Mouse (Mus musculus) kidney, postnatal 0 days (tissue): ENCODE data around the gene Mrpl37. TPM values are rescaled to one million over a fixed set of nuclear protein-coding genes. Genes with fewer than 3 reads are reported as not detected.

ENCODE experiments used
- ATAC-seq: fragments of 200-750 bp; cut with Nextera tagmentation; replicated peaks from 2 replicates; pipeline ENCODE4 v1.8.0; 2017; ENCODE audit warnings: low read depth, moderate number of reproducible peaks, moderate TSS enrichment, moderate library complexity; ENCODE audit not compliant: low FRiP score
- DNase-seq: peaks from one replicate; pipeline ENCODE4 v3.0.0-alpha.2; 2016; ENCODE audit warnings: low spot score
- H3K27ac ChIP-seq: fragments of 300-500 bp; sonication (generic); 2 replicates; pipeline ENCODE4 v1.5.1; 2014; ENCODE audit warnings: mild to moderate bottlenecking
- H3K27me3 ChIP-seq: fragments of 300-500 bp; sonication (generic); 2 replicates; pipeline ENCODE4 v1.6.1; 2014; ENCODE audit warnings: low read length, mixed read lengths; ENCODE audit not compliant: insufficient read depth
- H3K36me3 ChIP-seq: fragments of 300-500 bp; sonication (generic); 2 replicates; pipeline ENCODE4 v1.6.1; 2014; ENCODE audit warnings: low read length, mixed read lengths; ENCODE audit not compliant: insufficient read depth
- H3K4me1 ChIP-seq: fragments of 300-500 bp; sonication (generic); replicated peaks from 2 replicates; pipeline ENCODE4 v1.6.1; 2014; ENCODE audit warnings: antibody characterized with exemption, low read length, mixed read lengths; ENCODE audit not compliant: insufficient read depth
- H3K4me2 ChIP-seq: fragments of 300-500 bp; sonication (generic); 2 replicates; pipeline ENCODE4 v1.6.1; 2014; ENCODE audit warnings: mild to moderate bottlenecking, low read length, moderate library complexity, mixed read lengths
- H3K4me3 ChIP-seq: fragments of 300-500 bp; sonication (generic); replicated peaks from 2 replicates; pipeline ENCODE4 v1.5.1; 2014; ENCODE audit warnings: low read depth, low read length
- H3K9ac ChIP-seq: fragments of 300-500 bp; sonication (generic); 2 replicates; pipeline ENCODE4 v1.6.1; 2014; ENCODE audit warnings: low read depth, low read length
- H3K9me3 ChIP-seq: fragments of 300-500 bp; sonication (generic); replicated peaks from 2 replicates; pipeline ENCODE4 v1.6.1; 2016; ENCODE audit warnings: low read length, inconsistent platforms, mixed read lengths
- CTCF ChIP-seq: IDR thresholded peaks from 2 replicates; pipeline ENCODE4 v1.5.1; 2016; ENCODE audit warnings: antibody characterized with exemption, low read depth, mild to moderate bottlenecking, moderate library complexity
- WGBS: fragments of 180-500 bp; shearing (Covaris S2); extraction: QIAGEN DNeasy Blood & Tissue Kit; methylation state at CpG from one replicate; pipeline ENCODE4 v1.1.7; 2014; 5-methylcytosine and 5-hydroxymethylcytosine counted together
- polyA plus RNA-seq: library from polyadenylated mRNA; unstranded; fragments of >200 nt; fragmentation: Nextera tagmentation; extraction: Ambion mirVana; gene quantifications from 2 replicates; pipeline ENCODE4 v1.2.1, GENCODE M21; 2015

The Mrpl37 gene
- polyA plus RNA-seq, 1 experiment from 2014 or later, result 94.1 TPM

- H3K27me3 ChIP-seq, result no peaks in the 10 kb centered on the region
- no peaks in the 10 kb centered on the region for H3K4me1 ChIP-seq
- DNase-seq (no peak), ATAC-seq (no peak)
- H3K27ac ChIP-seq, result no peak overlapping the region
- H3K9ac ChIP-seq, result no peak overlapping the region
- H3K4me3 ChIP-seq, result no peak overlapping the region
- H3K4me2 ChIP-seq, result no peak overlapping the region
- no peaks in the 10 kb centered on the region for H3K9me3 ChIP-seq
- H3K36me3 ChIP-seq, result no peaks in the 10 kb centered on the region
- TF ChIP-seq CTCF, result no peak
- 79% methylated on average over 5 of the region's 5 CpGs for WGBS
Observed at GRCm38 (mm10) chr4:107075456-107075855, 8.8 kb upstream of the Mrpl37 start.

DNA sequence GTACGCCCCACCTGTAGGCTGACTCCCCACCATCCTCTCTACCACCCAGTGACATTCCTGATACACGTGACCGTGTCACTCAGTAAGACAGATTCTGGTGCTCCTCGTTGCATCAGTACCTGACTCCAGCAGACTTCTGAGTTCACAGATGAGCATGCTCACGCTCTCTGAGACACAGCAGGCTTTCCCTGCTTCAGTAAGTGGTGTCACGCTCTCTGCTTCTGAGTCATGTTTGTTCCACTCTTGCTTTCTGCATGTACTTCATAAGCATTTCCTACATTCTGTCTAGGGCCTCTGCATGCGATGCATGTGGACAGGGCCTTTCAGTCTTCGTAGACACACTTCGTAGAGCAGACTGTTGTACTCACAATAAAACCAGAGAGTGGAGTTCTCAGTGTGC lies 5.7 kb upstream of the Mrpl37 start:
- no peak for TF ChIP-seq CTCF
- H3K27ac ChIP-seq, result no peak overlapping the region
- no peaks in the 10 kb centered on the region for H3K36me3 ChIP-seq
- H3K9me3 ChIP-seq, result no peaks in the 10 kb centered on the region
- H3K4me1 ChIP-seq, result no peaks in the 10 kb centered on the region
- no peak overlapping the region for H3K4me2 ChIP-seq
- 60% methylated on average over 9 of the region's 9 CpGs for WGBS
- no peaks in the 10 kb centered on the region for H3K27me3 ChIP-seq
- DNase-seq, result no peak
- no peak overlapping the region for H3K4me3 ChIP-seq
- no peak overlapping the region for H3K9ac ChIP-seq
- ATAC-seq, result no peak

GRCm38 (mm10) chr4:107067151-107067840 lies 628 bp upstream of the Mrpl37 start:
- H3K4me3 ChIP-seq, result peak overlapping the region; percentile 74
- peak overlapping the region; percentile 60 for H3K9ac ChIP-seq
- ATAC-seq (peak; percentile 51), DNase-seq (no peak)
- peak overlapping the region; percentile 32 for H3K27ac ChIP-seq
- no peaks in the 10 kb centered on the region for H3K27me3 ChIP-seq
- TF ChIP-seq CTCF, result no peak
- 4% methylated on average over 33 of the region's 33 CpGs for WGBS
- H3K36me3 ChIP-seq, result peaks cover 24% of the 10 kb centered on the region
- H3K4me2 ChIP-seq, result peak overlapping the region; percentile 96
- H3K9me3 ChIP-seq, result no peaks in the 10 kb centered on the region
- peaks cover 9% of the 10 kb centered on the region; the same call in 1 of the 2 replicates for H3K4me1 ChIP-seq

DNA sequence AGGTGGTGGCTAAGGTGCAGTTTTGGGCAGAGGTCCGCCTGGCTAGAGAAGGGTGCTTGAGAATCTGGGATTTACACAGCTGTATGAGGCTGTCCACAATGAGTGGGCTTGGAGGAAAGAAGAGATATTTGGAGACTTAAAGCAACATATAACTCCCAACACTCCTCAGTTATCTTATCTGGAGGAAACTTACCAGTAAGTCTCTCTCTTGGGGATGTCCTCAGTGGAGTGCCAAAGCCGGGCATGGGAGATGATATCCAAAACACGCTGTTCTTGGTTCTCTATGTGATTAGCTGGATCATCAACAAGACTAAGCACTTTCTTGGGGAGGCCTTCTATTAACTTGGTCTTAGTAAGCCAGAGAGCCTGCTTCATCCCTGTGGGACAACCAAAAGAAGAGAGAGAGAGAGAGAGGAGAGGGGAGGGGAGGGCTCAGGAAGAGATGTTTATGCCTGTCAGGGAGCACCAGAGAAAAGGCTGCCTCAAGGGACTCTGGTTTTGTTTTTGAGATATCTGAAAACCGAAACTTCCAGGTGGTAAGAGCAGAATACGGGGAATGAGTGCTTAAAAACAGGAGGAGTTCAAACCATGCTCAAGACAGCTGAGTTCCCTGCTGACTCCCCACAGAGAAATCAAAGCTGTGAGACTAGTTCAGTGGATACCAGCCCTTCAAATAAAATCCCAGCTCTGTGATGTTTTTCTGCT lies 2.1 kb downstream of the Mrpl37 start:
- Histone ChIP-seq H3K4me3 (no peak overlapping the region), H3K36me3 (peaks cover 47% of the 10 kb centered on the region), H3K27ac (no peak overlapping the region), H3K27me3 (no peaks in the 10 kb centered on the region), H3K9me3 (no peaks in the 10 kb centered on the region), H3K4me2 (no peak overlapping the region), H3K9ac (no peak overlapping the region), H3K4me1 (peaks cover 9% of the 10 kb centered on the region; the same call in 1 of the 2 replicates)
- TF ChIP-seq CTCF, result no peak
- ATAC-seq (no peak), DNase-seq (no peak)
- 87% methylated on average over 5 of the region's 5 CpGs for WGBS

DNA sequence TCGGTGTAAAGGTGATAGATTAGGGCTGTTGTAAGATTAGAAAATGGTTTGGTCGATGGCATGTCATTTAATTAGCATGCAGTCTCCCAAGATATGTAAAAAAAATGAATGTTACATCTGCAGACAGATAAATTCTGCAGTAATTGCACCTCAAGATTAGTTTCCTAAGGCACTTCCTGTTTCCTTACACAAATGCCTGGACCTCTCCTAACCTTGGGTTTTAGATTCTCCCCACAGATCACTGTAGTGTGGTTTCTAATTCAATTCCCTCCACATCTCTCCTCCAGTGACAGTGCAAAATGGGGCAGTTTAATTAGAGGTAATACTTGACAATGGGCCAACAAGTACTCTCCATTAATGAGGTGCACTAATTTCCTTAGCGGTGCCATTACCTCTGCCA lies 3.5 kb downstream of the Mrpl37 start:
- Histone ChIP-seq H3K36me3 (peaks cover 57% of the 10 kb centered on the region), H3K9ac (no peak overlapping the region), H3K27me3 (no peaks in the 10 kb centered on the region), H3K4me1 (peaks cover 9% of the 10 kb centered on the region; the same call in 1 of the 2 replicates), H3K4me3 (no peak overlapping the region), H3K4me2 (no peak overlapping the region), H3K9me3 (no peaks in the 10 kb centered on the region), H3K27ac (no peak overlapping the region)
- no peak for TF ChIP-seq CTCF
- whole genome bisulfite sequencing, result 87% methylated on average over 3 of the region's 3 CpGs
- DNase-seq (no peak), ATAC-seq (no peak)

DNA sequence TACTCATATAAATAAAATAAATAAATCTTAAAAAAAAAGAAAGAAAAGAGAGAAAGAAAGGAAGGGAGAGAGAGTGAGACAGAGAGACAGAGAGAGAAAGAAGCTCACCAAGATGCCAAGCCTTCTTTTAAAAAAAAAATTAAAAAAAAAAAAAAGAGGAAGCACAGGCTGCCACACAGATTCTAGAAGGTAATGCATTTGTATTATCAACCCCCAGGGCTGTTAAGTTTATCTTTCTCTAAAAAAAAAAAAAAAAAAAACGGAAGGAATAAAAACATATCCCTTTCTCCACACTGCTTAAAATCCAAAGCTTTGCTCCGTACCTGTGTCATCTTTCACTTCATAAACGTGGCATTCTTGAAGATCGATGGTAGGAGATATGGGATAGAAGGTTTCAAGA lies 5.1 kb downstream of the Mrpl37 start:
- H3K9ac ChIP-seq, result no peak overlapping the region
- DNase-seq (no peak), ATAC-seq (no peak)
- H3K9me3 ChIP-seq, result no peaks in the 10 kb centered on the region
- H3K4me1 ChIP-seq, result peaks cover 9% of the 10 kb centered on the region; the same call in 1 of the 2 replicates
- H3K27me3 ChIP-seq, result no peaks in the 10 kb centered on the region
- H3K27ac ChIP-seq, result no peak overlapping the region
- H3K4me2 ChIP-seq, result no peak overlapping the region
- H3K36me3 ChIP-seq, result peaks cover 71% of the 10 kb centered on the region
- no peak overlapping the region for H3K4me3 ChIP-seq
- WGBS, result 83% methylated on average over 4 of the region's 4 CpGs
- TF ChIP-seq CTCF, result no peak
